Mouse (Mus musculus) CH12.LX (cell line): ENCODE data around the gene Zfp618. TPM values are rescaled to one million over a fixed set of nuclear protein-coding genes. Genes with fewer than 3 reads are reported as not detected.

Experiments used
- DNase-seq: peaks from one replicate; pipeline ENCODE4 v3.0.0-alpha.2; 2013; ENCODE audit errors: extremely low read depth
- H3K27ac ChIP-seq: 2 replicates; pipeline ENCODE4 v1.5.1; 2012; ENCODE audit warnings: low read depth, mild to moderate bottlenecking, control low read depth, moderate library complexity; ENCODE audit not compliant: insufficient read depth
- H3K27me3 ChIP-seq: replicated peaks from 2 replicates; pipeline ENCODE3; 2012; ENCODE audit warnings: inconsistent platforms
- H3K36me3 ChIP-seq, 2 experiments: replicated peaks in 1 of 2; 2 replicates each; pipeline versions ENCODE3 to v1.6.1; 2012; ENCODE audit warnings: inconsistent platforms in 1 of 2, low read length in 1 of 2, mild to moderate bottlenecking in 1 of 2, mixed read lengths in 1 of 2, moderate library complexity in 1 of 2; ENCODE audit not compliant: control insufficient read depth in 1 of 2, insufficient read depth in 1 of 2
- H3K4me1 ChIP-seq, 2 experiments: 2 replicates each; pipeline ENCODE4 v1.6.1; 2012; ENCODE audit warnings: inconsistent platforms in 1 of 2, moderate library complexity in 1 of 2; ENCODE audit not compliant: insufficient read depth in 2 of 2, control insufficient read depth in 1 of 2
- H3K4me2 ChIP-seq: 2 replicates; pipeline ENCODE4 v1.6.1; 2012; ENCODE audit warnings: low read depth, mild to moderate bottlenecking, control low read depth; ENCODE audit not compliant: poor library complexity, insufficient read depth, severe bottlenecking
- H3K4me3 ChIP-seq, 3 experiments: fragments of 150-350 bp in 1 of 3; sonication (generic) in 1 of 3; replicated peaks in 1 of 3; 2 replicates each; pipeline versions ENCODE3 to v1.5.1; 2011 to 2012; ENCODE audit warnings: low read depth in 2 of 3, low read length in 2 of 3, mild to moderate bottlenecking in 2 of 3, moderate library complexity in 2 of 3, control low read depth in 1 of 3, improper control_type of control experiment in 1 of 3, inconsistent platforms in 1 of 3, mixed read lengths in 1 of 3; ENCODE audit not compliant: poor library complexity in 1 of 3
- H3K79me2 ChIP-seq: replicated peaks from 2 replicates; pipeline ENCODE4 v1.6.1; 2012; ENCODE audit warnings: mild to moderate bottlenecking, moderate library complexity; ENCODE audit not compliant: control insufficient read depth, poor library complexity, insufficient read depth, severe bottlenecking; ENCODE audit errors: extremely low read depth
- H3K9ac ChIP-seq: 2 replicates; pipeline ENCODE4 v1.6.1; 2012; ENCODE audit warnings: low read depth, mild to moderate bottlenecking, control low read depth, moderate library complexity; ENCODE audit not compliant: insufficient read depth
- H3K9me3 ChIP-seq: replicated peaks from 2 replicates; pipeline ENCODE3; 2012; ENCODE audit warnings: low read length, inconsistent platforms, mixed read lengths
- BHLHE40 ChIP-seq: IDR thresholded peaks from 2 replicates; pipeline ENCODE4 v1.6.1; 2011; ENCODE audit warnings: mild to moderate bottlenecking, low read depth, low read length, improper control_type of control experiment
- CHD1 ChIP-seq: IDR thresholded peaks from 2 replicates; pipeline ENCODE4 v1.6.1; 2012; ENCODE audit warnings: low read depth, low read length, improper control_type of control experiment, inconsistent platforms
- CHD2 ChIP-seq: IDR thresholded peaks from 2 replicates; pipeline ENCODE4 v1.6.1; 2011; ENCODE audit warnings: low read length, improper control_type of control experiment
- CTCF ChIP-seq, 2 experiments: IDR thresholded peaks in 1 of 2; conservative IDR thresholded peaks in 1 of 2; 2 replicates each; pipeline ENCODE4 v1.5.1; 2011 to 2012; ENCODE audit warnings: low read depth in 2 of 2, low read length in 2 of 2, improper control_type of control experiment in 1 of 2, inconsistent platforms in 1 of 2, mild to moderate bottlenecking in 1 of 2, moderate library complexity in 1 of 2
- E2F4 ChIP-seq: IDR thresholded peaks from 2 replicates; pipeline ENCODE4 v1.6.1; 2011; ENCODE audit warnings: low read depth, low read length, improper control_type of control experiment; ENCODE audit not compliant: insufficient replicate concordance
- JUN ChIP-seq: IDR thresholded peaks from 2 replicates; pipeline ENCODE4 v1.6.1; 2011; ENCODE audit warnings: low read depth, mild to moderate bottlenecking, low read length, improper control_type of control experiment, moderate library complexity; ENCODE audit not compliant: insufficient read depth
- JUND ChIP-seq: conservative IDR thresholded peaks from 2 replicates; pipeline ENCODE4 v1.6.1; 2011; ENCODE audit warnings: low read depth, low read length, improper control_type of control experiment
- KAT2A ChIP-seq: IDR thresholded peaks from 2 replicates; pipeline ENCODE4 v1.6.1; 2012; ENCODE audit warnings: low read length, improper control_type of control experiment, inconsistent platforms; ENCODE audit not compliant: insufficient replicate concordance
- MAX ChIP-seq: IDR thresholded peaks from 2 replicates; pipeline ENCODE4 v1.6.1; 2011; ENCODE audit warnings: low read length, improper control_type of control experiment
- MEF2A ChIP-seq: IDR thresholded peaks from 2 replicates; pipeline ENCODE4 v1.6.1; 2014; ENCODE audit warnings: low read depth, mild to moderate bottlenecking, inconsistent platforms, low read length, improper control_type of control experiment, borderline replicate concordance
- NELFE ChIP-seq: IDR thresholded peaks from 2 replicates; pipeline ENCODE4 v1.6.1; 2011; ENCODE audit warnings: low read depth, low read length, improper control_type of control experiment
- POLR2A ChIP-seq: IDR thresholded peaks from 2 replicates; pipeline ENCODE4 v1.6.1; 2011; ENCODE audit warnings: low read depth, mild to moderate bottlenecking, improper control_type of control experiment, low read length
- POLR2AphosphoS2 ChIP-seq: IDR thresholded peaks from 2 replicates; pipeline ENCODE4 v1.6.1; 2011; ENCODE audit warnings: low read depth, low read length, improper control_type of control experiment
- RAD21 ChIP-seq: IDR thresholded peaks from 2 replicates; pipeline ENCODE4 v1.6.1; 2011; ENCODE audit warnings: low read depth, mild to moderate bottlenecking, low read length, improper control_type of control experiment, moderate library complexity
- RCOR1 ChIP-seq: conservative IDR thresholded peaks from 2 replicates; pipeline ENCODE4 v1.6.1; 2012; ENCODE audit warnings: low read depth, mild to moderate bottlenecking, inconsistent platforms, low read length, improper control_type of control experiment
- SIN3A ChIP-seq: IDR thresholded peaks from 2 replicates; pipeline ENCODE4 v1.6.1; 2012; ENCODE audit warnings: low read length, improper control_type of control experiment, inconsistent platforms
- SMC3 ChIP-seq: IDR thresholded peaks from 2 replicates; pipeline ENCODE4 v1.6.1; 2011; ENCODE audit warnings: low read depth, low read length, improper control_type of control experiment
- TBP ChIP-seq: conservative IDR thresholded peaks from 2 replicates; pipeline ENCODE4 v1.6.1; 2011; ENCODE audit warnings: low read depth, low read length, improper control_type of control experiment
- UBTF ChIP-seq: IDR thresholded peaks from 2 replicates; pipeline ENCODE4 v1.6.1; 2012; ENCODE audit warnings: low read depth, mild to moderate bottlenecking, inconsistent platforms, low read length, improper control_type of control experiment, moderate library complexity
- USF2 ChIP-seq: conservative IDR thresholded peaks from 2 replicates; pipeline ENCODE4 v1.6.1; 2011; ENCODE audit warnings: low read depth, low read length, improper control_type of control experiment
- ZC3H11A ChIP-seq: IDR thresholded peaks from 2 replicates; pipeline ENCODE4 v1.6.1; 2012; ENCODE audit warnings: low read depth, mild to moderate bottlenecking, inconsistent platforms, low read length, improper control_type of control experiment
- ZKSCAN1 ChIP-seq: IDR thresholded peaks from 2 replicates; pipeline ENCODE4 v1.6.1; 2012; ENCODE audit warnings: low read depth, inconsistent platforms, low read length, improper control_type of control experiment, borderline replicate concordance
- ZMIZ1 ChIP-seq: IDR thresholded peaks from 2 replicates; pipeline ENCODE4 v1.6.1; 2012; ENCODE audit warnings: low read depth, mild to moderate bottlenecking, inconsistent platforms, low read length, improper control_type of control experiment
- ZNF384 ChIP-seq: IDR thresholded peaks from 2 replicates; pipeline ENCODE4 v1.6.1; 2012; ENCODE audit warnings: low read depth, low read length, improper control_type of control experiment, inconsistent platforms
- dilution Hi-C: fragments of 300-500 bp; cut with MboI; formaldehyde crosslinking; loops from 2 replicates; pipeline ENCODE4 v1.14.3; 2020; ENCODE audit warnings: low sequenced_read_pairs; ENCODE audit not compliant: extremely low pct_unique_long_range_greater_than_20kb, extremely low pct_ligation_motif_present
- in situ Hi-C: fragments of 300-500 bp; cut with MboI; formaldehyde crosslinking; loops from 3 replicates; pipeline ENCODE4 v1.14.3; 2019; ENCODE audit warnings: low sequenced_read_pairs, low pct_ligation_motif_present, low pct_unique_long_range_greater_than_20kb, mixed read lengths
- polyA plus RNA-seq: library from polyadenylated mRNA; unstranded; fragments of >175 nt; gene quantifications from 2 replicates; pipeline ENCODE4 v1.2.1, GENCODE M21; 2012; ENCODE audit warnings: low read depth; ENCODE audit not compliant: insufficient read length
- total RNA-seq, 2 experiments: library from RNA; depleted of rRNA; stranded (reverse); fragments of 300-350 nt in 1 of 2; fragments of >200 nt in 1 of 2; gene quantifications; 2 replicates each; pipeline ENCODE4 v1.2.3; 2012 to 2014

Zfp618 gene
- total and polyA plus RNA-seq, 3 experiments: not detected

GRCm38 (mm10) chr4:63019428-63019858 lies 54.1 kb downstream of the Zfp618 start:
- DNase-seq: no peak
- no peak overlapping the region for H3K9ac ChIP-seq
- dilution Hi-C loops: no loop called here
- TF ChIP-seq BHLHE40 (no peak), SMC3 (peak; percentile 43), CTCF (conservative IDR thresholded peaks at IDR 0.05 in 1 of 2, IDR thresholded peaks at IDR 0.05 in 1 of 2; ENCODE audit: low read depth in 2 of 2, low read length in 2 of 2) (peak in 1 of 2 experiments; percentile 64; a peak in 2 of 4 replicates), RAD21 (peak; percentile 49), ZKSCAN1 (no peak), CHD1 (no peak)
- no peaks in the 10 kb centered on the region for H3K79me2 ChIP-seq
- H3K4me2 ChIP-seq: no peak overlapping the region
- peaks cover 44% of the 10 kb centered on the region for H3K27me3 ChIP-seq
- H3K4me3 ChIP-seq: no peak overlapping the region
- no peak overlapping the region for H3K27ac ChIP-seq
- no peaks in the 10 kb centered on the region for H3K4me1 ChIP-seq
- H3K36me3 ChIP-seq: no peaks in the 10 kb centered on the region
- H3K9me3 ChIP-seq: no peaks in the 10 kb centered on the region
- in situ Hi-C loops: no loop called here

GRCm38 (mm10) chr4:63021034-63021700 lies 55.8 kb downstream of the Zfp618 start:
- H3K4me3 ChIP-seq: no peak overlapping the region
- no peak overlapping the region for H3K9ac ChIP-seq
- TF ChIP-seq USF2 (no peak), E2F4 (no peak), ZMIZ1 (no peak), SMC3 (no peak)
- TF ChIP-seq, all 38 proteins: peak for 0
- in situ Hi-C loops (no loop called here), dilution Hi-C loops (no loop called here)
- Histone ChIP-seq H3K4me1 (no peaks in the 10 kb centered on the region), H3K36me3 (no peaks in the 10 kb centered on the region), H3K9me3 (no peaks in the 10 kb centered on the region), H3K27ac (no peak overlapping the region), H3K4me2 (no peak overlapping the region), H3K27me3 (peaks cover 52% of the 10 kb centered on the region), H3K79me2 (no peaks in the 10 kb centered on the region)
- DNase-seq: no peak

- no peaks in the 10 kb centered on the region for H3K9me3 ChIP-seq
- H3K27me3 ChIP-seq: peaks cover 72% of the 10 kb centered on the region
- no peak overlapping the region for H3K4me3 ChIP-seq
- no peaks in the 10 kb centered on the region for H3K79me2 ChIP-seq
- no peak overlapping the region for H3K27ac ChIP-seq
- H3K9ac ChIP-seq: no peak overlapping the region
- H3K4me2 ChIP-seq: no peak overlapping the region
- TF ChIP-seq POLR2A (no peak), ZNF384 (no peak), RAD21 (no peak), POLR2AphosphoS2 (no peak), MEF2A (no peak), UBTF (no peak), RCOR1 (no peak), ZKSCAN1 (no peak), CHD2 (no peak), JUND (no peak), SIN3A (no peak), BHLHE40 (no peak), JUN (no peak), KAT2A (no peak), MAX (no peak), TBP (no peak), ZC3H11A (no peak), SMC3 (no peak), USF2 (no peak), NELFE (no peak)
- no peaks in the 10 kb centered on the region for H3K4me1 ChIP-seq
- in situ Hi-C loops (no loop called here), dilution Hi-C loops (no loop called here)
- no peak for DNase-seq
- no peaks in the 10 kb centered on the region for H3K36me3 ChIP-seq
Measured at GRCm38 (mm10) chr4:63023465-63023864, 58.1 kb downstream of the Zfp618 start.
